Mouse (Mus musculus) cerebellum, postnatal 4 days (tissue): ENCODE data around the gene Tepp.
A peak's percentile ranks its signal among the peaks of the same experiment; 100 is the strongest.

Source experiments
- DNase-seq, 2 experiments: peaks; one replicate each; pipeline ENCODE4 v3.0.0; 2022; ENCODE audit warnings: low spot score in 2 of 2, mixed read lengths in 1 of 2

The Tepp gene

DNA sequence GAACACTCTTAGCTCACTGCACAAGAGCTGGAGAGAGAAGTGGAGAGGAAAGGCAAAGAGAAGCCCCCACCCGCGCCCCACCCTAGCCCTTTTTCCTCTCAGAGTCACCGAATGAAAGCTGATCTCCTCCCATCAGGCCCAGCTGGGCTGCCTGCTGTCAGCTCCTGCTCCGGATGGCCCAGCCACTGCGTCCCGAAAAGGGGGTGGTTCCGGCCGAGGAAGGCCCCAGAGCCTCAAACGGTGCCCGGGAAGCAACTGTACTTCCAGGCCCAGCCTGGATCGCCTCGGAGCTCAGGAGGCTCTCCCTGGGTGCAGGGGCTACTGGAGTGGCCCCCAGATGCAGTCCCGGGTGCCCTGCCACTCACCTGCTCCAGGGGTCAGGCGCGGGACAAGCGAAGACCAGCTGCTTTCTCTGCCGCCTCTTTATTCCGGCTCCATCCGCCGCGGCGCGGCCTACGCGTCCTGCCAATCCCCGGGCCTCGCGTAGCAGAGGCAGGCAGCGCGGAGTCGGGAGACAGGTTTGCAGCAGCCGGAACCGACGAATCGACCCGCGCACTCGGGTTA is 20.9 kb downstream of the Tepp start:
- no peak for DNase-seq

DNA sequence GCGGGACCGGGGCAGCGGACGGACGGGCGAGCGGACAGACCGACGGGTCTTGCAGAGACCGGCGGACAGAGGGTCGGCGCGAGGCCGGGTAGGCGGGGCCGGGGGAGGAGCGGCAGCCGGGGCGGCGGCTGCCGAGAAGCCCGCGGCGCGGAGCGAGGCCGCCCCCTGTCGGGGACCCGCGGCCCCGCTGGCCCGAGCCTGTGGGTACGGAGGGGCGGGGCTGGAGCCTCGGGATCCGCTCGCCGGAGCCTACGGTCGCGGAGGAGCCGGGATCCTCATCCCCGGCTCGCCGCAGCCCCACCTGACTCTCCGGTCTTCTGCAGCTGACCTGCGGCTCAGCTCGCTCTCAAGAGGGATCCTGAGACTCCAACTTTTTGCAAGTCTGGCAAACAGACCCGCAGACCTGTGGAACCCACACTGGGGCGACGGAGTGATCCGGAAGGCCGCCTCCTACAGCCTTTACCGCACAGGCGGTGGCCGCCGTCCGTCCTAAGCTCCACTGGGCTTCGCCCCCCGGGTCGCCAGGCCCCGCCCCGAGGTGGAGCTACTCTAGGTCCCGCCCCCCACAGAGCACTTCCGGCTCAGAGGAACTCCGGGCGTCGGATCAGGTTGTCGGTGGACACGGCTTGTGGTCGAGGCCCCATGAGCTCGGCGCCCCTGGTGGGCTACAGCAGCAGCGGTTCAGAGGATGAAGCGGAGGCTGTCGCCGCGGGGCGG is 21.5 kb downstream of the Tepp start, which contains the start of the genes Zfp319 and Usb1:
Gene Zfp319 (minus strand): TSS at position 231 of the 717 bp plus-strand sequence.
Gene Usb1 (plus strand): TSS at position 565 of the 717 bp plus-strand sequence.
- peak; percentile 90 to 93 for DNase-seq

DNA sequence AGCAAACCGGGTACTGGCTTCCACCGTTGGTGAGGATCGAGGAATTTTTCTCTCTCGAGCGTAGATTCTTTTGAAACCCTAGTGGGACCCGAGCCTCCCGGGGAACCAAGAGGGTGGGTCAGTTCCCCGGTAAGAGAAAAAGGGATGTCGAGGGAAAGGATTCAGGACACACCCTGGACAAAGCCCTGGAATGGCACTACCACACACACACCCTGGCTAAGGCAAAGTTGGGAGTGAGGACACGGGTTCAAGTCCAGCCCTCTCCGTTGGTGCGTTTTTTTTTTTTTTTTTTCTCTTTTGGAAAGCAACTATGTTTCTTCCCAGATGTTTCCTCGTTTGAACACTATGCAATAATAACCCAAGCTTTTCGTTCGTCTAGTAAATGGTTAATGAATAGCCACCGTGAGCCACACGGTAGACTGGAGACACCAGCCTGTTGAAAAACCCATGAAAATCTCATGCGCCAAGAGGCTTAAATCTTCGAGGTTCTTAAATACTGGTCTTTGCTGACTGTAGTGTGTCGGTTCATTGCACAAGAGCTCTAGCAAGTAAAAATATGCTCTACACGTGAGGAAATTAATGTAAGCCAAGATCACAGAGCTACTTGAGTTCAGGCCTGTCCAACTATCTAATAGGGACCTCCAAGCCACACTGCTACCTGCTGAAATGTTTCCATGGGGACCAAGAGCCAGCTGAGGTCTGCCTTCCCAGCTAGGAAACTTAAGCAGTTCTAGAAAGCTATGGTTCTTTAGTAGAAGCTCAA is 22.3 kb downstream of the Tepp start:
- no peak for DNase-seq

DNA sequence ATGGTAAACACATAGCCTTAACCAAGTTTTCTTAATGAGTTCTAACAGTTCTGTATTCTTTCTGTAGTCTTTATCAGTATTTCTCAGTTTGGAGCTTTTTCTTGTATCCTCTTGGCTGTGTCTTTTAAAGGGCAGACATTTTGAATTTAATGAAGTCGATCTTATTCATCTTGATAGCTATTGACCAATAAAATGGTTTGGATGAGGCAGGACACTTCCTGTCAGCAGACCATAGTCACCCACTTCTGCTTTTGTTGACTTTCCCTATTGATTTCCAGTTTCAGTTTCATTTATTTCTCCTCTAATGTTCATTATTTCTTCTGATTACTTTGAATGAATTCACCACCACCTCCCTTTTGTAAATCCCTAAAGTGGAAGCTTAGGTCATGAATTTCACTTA is 25.3 kb downstream of the Tepp start:
- no peak for DNase-seq

DNA sequence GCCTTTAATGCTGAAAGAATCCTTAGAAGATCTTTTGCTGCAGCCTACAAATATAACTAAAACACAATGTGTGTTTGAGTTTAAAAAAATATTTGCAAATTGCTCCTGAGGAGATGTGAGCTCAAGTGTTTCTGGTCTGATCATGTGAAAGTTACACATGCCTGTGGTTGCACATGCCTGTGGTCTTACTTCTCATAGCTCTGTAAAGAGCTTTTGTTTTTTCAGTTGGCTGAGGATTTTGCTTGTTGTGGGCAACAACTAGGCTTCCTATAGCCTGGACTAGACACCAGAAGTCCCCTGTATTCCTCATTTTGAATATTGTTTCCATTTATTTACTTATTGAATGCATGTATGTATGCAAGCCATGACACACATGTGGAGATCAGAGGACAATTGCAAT is 26.0 kb downstream of the Tepp start:
- no peak for DNase-seq

DNA sequence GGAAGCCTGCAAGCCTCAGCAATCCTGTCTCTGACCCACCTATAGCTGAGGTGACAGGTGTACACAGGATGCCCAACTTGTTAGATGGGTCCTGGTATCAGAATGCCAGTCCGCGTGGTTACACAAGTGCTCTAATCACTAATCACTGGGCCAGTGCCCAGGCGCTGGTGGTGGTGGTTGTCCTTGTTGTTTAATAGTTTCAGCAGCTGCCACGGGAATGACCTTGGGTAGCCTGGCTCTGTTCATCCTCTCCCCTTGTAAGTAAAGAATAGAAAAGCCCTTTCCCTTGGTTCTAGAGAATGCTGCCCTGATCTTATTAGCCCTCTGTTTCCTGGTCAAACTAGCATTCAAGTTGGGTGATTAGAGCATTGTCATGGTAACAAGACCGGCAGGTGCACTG is 31.4 kb downstream of the Tepp start:
- DNase-seq, result no peak

DNA sequence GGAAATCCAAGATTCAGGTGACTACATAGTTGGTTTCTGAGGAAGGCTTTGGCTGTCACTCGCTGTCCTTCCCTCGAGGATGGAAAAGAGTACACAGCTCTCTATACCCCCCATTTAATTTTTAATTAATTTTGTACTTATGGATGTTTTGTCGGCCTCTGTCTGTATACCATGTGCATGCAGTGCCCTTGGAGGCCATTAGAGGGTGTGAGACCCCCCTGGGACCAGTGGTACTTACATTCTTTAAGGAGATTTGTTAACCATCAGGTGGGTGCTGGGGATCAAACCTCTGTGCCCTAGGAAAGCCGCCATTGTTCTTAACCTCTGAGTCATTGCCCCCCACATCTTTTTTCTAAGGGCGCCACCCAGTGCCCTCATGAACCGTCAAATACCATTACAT is 34.3 kb downstream of the Tepp start:
- no peak for DNase-seq

DNA sequence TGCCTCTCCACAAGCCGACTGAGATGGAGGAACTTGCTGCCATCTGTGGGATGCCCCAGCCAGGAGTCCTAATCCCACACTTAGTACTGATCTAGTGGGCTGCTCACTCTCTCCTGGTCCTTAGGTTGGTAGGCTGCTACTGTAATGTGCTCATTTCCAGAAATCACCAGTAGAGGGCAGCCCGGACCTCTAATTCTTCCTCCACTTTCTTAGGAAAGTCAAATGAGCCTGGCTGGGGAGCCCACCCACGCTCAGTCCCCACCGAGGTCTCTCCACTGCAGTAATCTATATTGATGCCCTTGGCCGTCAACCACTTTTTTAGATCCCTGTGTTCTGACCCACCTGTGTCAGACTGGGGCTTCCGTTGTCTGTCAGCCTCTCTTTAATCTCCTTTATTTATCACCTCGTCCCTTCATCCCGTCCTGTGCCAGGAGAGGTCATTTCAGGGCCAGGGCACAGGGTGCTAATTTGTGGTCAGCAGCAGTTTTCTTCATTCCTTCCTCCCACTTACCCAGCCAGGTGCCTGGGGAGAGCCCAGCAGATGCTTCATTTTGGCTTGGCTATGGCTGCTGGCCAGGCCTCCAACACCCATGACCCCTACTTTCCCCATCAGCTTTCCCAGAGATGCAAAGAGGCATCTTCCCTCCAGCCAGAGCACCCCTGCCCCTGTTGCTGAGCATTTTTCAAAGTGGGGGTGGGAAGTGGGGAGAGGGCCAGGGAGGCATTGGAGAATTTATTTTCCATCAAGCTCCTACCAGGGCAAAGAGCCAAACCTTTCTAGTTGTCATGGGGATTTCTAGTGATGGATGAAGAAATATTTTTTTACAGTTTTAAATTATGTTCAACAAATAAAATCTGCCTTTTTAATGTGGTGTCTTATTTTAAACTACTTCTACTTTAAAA is 36.5 kb downstream of the Tepp start:
- peak; percentile 58 to 85 for DNase-seq

DNA sequence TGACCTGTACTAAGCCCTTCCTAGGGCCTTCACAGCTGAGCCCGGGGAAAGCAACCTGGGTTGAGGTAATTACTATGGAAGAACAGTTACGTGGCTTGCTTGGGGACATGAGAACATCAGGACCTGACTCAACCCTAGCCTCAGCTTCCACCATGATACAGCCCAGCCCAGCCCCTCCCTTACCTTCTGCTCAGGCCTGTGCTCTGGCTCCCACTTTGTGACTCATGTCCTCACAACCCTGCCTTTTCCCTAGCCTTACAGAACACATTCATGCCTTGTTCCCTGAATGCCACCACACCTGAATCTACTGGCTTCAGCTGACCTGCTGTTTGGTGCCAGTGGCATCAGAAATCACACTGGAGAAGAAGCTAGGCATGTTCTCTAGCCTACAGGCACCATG is 38.0 kb downstream of the Tepp start:
- DNase-seq, result no peak

DNA sequence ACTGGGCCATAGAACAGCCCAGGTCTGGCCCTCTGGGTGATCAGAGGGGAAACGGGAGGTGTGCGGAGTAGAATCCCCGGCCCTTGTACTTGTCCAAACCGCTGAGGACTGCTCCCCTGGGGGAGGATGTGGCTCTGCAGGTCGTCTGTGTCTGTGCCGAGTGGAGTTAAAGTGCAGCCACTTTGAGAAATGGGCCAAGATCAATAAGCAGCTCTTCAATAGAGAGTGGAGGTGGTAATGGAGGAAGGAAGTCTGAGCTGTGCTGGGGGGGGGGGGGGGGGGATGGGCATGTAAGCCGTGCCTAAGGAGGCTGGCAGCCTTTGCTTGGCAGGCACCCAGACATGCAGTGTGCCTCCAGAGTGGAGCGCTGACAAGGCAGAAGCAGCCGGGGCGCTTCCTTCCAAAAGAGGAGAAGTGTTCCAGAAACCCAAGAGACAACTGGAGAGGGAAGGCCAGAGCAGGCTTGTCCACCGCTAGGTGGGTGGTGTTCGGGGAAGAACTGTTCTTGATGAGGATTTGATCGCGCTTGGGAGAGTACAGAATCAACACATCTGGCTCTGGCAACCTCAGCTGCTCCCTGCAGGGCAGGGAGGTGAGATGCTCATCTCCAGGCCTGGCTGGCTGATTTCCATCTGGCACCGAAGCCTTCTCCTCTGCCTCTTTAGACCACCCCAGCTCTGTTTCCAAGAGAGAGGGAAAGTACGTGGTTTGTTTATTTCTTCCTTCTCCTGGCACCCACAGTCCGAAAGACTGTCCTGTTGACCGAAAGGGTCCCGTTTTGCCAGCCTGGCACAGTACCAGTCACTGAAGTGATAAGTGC is 38.7 kb downstream of the Tepp start:
- peak in 1 of 2 experiments; percentile 72 for DNase-seq

DNA sequence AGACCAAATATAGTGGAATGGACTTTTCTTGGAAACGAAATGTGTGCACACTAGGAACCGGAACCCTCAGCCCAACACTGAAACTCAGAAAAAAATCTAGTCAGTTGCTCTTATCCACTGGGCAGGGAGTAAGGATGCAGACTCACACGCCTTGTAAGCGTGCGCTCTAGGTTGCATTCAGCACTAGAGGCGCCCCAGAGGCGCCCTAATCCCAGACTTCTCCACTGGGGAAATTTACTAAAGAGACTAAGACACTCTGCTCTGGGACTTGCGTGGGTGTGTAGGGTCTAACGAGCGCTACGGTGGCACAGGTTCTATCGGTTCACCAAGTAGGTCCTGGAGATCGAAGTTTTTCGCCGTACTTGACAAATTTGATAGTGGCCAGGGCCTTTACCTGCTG is 41.1 kb downstream of the Tepp start:
- DNase-seq, result no peak

DNA sequence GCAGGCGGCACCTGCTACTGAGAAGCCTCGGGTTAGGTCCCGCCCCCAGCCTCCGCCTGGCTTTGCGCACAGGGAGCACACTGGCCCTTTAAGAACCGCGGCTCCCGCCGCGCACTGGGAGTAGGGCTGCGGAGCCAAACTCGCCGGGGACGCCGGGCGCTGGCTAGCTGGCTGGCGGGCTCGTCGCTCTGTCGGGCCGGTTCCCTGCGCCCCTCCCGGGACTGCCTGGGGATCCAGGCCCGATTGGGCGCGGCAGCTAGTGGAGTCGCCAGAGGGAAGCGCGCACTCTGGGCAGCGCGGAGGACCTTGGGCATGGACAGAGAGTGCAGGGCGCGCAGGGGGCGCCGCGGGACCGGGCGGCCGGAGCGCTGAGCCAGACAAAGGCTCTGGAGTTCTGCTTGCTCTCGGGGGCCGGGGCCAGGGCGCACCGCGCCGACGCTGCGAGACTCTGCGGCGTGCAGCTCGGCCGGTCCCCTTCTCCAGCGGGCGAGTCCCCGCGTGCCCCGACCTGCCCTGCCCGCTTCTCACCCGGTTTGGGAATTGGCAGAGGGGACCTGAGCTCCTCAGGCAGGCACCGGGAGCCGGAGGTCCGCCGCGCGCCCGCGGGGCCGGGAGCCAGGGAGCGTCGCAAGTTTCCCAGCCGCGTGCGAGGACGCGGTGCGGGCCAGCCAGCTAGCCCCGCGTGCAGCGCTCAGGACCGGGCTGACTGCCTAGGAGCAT is 41.9 kb downstream of the Tepp start, which contains the start of gene Mmp15:
Gene Mmp15 (plus strand): TSS at position 118 of the 720 bp plus-strand sequence.
- peak in 1 of 2 experiments; percentile 59 for DNase-seq

DNA sequence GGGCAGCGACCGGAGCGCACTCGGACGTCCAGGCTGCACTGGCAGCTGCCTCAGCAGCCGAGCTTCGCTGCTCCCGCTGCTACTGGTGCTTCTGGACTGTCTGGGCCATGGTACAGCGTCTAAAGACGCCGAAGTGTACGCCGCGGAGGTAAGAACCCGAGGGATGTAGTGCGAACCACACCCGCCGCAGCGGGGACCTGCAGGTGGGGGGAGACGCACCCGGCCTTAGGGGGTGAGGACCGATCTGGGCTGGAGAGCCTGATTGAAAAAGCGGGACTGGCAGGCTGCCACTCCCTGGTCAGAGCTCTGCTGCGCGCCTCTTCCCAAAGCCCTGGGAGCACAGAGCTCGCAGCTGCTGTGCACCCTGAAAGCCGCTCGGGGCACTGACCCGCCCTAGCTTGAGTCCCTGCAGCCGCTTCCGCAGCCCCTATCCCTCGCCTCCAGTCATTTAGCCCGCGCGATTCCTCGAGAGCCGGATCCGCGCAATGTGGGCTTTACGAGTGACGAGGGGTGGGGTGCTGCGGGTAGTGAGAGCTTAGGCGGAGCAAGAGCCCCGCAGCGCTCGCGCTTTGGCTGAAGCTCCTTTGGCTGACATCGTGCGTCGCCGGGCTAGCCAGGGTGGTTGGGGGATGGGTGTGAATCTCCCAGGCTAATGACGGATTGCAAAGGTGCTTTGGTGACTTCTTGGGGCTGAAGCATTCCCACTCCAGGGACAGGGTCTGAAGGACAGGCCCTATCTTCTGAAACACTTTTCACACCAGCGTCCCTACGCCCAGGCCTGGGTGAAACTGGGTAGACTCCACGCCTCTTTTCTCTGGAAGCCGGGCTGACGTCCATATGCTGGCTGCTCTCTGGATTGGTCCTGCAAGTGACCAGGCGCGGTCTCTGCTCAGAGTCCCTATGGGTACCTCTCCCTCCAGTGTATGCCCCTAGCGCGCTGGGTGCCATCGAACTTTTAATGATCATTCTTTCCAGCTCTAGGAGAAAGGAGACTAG is 42.8 kb downstream of the Tepp start:
- peak in 1 of 2 experiments; percentile 44 for DNase-seq

DNA sequence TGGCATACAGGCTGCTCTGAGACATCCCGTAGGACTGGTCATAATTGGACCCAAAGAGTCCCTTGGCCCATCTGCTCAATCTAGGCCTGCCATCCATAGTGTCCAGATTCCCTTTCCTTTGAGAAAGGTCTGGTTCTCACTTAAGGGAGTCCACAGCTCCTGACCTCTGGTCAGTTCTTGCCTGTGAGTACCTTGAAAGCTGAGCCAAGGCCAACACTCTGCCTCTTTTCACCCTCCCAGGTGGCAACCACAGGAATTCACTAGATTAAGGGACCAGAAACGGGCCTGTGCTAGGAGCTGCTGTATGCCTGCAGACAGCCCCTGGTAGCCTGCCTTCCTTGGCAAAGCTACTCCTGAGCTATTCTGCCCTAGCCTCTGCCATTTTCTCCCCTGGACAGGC is 44.2 kb downstream of the Tepp start:
- DNase-seq, result no peak

DNA sequence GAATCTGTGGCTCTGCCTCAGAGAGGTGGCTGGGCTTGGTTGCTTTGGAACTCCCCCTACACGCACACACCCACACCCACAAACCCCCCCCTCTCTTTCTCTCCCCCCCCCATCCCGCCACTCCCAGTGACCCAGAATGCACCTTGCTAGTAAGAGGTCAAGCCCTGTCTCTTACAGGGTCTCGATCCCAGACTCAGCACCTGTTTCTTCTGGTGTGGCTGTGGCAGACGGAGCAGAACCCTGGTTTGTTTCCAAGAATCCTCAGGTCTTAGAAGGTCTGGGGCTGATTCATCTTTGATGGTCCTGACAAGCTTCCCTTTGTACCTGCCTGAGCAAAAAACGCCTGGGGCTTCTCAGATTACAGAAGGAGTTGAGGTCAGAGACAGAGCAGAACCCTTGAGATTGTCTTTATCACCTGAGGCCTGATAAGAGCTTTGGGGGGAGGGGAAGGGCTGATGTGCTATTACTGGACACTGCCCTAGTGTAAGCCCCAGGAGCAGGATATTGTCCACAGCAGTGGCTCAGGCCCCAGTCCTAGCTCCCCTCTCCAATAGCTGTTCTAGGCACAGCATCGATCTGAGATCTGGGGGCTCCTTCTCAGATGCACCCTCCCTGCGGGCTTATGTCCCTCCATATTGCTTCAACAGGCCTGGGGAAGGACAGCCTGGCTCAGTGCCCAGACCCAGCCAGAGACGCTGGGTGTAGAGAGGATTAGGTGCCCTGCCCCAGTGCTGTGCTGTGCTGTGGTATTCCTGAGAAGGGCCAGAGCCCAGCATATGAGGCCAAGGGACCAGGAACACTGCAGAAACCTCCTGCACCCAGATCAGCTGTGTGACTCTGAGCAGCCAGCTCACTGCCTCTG is 48.4 kb downstream of the Tepp start:
- DNase-seq, result no peak

DNA sequence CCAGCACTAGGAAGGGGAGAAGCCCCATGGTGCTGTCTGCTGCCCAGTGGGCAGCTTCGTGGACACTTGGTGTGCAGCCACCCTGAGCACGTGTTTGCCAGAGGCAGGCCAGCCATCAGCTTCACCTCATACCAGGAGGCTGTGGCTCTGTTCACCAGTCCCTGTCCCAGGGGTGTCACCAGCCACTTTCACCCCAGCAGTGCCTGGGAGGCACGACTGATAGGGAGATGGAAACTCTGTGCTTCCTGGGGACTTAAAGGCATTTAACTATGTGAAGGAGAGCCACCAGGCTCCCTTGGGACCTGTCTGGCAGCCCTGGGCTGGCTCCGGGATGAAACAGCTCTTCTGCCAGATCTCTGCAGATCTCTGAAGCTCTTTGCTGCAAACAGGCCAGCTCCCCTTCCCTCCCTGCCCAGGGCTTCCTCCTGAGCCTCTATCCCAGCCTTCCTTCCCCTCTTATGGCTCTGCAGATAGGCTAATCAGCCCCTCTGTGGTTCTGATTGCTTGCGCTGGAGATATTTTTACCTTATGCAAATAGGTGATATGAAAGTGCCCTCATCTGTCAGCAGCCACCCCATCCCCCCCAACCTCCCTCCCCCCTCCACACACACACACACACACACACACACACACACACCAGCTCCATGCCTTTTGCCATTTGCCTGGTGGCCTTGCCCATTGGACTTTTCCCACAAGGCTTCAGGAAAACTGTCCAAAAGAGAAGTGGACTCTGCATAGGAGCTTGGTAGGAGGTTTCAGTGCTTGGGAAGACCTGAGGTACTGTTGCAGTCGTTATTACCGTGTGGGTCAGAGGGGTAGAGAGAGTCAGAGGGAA is 50.0 kb downstream of the Tepp start:
- no peak for DNase-seq

DNA sequence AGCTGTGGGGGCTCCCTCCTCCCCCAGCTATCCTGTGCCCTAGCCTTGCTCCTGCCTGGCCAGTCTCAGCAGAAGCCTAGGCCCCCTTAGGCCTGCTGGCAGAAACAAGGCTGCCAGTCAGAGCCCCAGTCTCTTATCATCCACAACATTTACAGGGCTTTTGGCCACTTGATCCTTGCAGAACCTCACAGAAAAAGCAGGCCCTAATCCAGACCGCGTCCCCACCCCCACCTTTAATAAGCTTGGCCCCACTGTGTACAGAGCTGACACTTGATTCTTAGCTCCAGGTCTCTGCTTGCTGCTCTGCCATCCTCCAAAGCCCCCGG is 50.6 kb downstream of the Tepp start:
- no peak for DNase-seq
